Mouse (Mus musculus) CH12.LX (cell line): Measurements from ENCODE around the gene Hoxd4. TPM values are rescaled to one million over a fixed set of nuclear protein-coding genes. Genes with fewer than 3 reads are reported as not detected.

Source experiments
- DNase-seq: peaks from one replicate; pipeline ENCODE4 v3.0.0-alpha.2; 2013; ENCODE audit errors: extremely low read depth
- H3K27ac ChIP-seq: 2 replicates; pipeline ENCODE4 v1.5.1; 2012; ENCODE audit warnings: low read depth, mild to moderate bottlenecking, control low read depth, moderate library complexity; ENCODE audit not compliant: insufficient read depth
- H3K27me3 ChIP-seq: replicated peaks from 2 replicates; pipeline ENCODE3; 2012; ENCODE audit warnings: inconsistent platforms
- H3K36me3 ChIP-seq, 2 experiments: replicated peaks in 1 of 2; 2 replicates each; pipeline versions ENCODE3 to v1.6.1; 2012; ENCODE audit warnings: inconsistent platforms in 1 of 2, low read length in 1 of 2, mild to moderate bottlenecking in 1 of 2, mixed read lengths in 1 of 2, moderate library complexity in 1 of 2; ENCODE audit not compliant: control insufficient read depth in 1 of 2, insufficient read depth in 1 of 2
- H3K4me1 ChIP-seq, 2 experiments: 2 replicates each; pipeline ENCODE4 v1.6.1; 2012; ENCODE audit warnings: inconsistent platforms in 1 of 2, moderate library complexity in 1 of 2; ENCODE audit not compliant: insufficient read depth in 2 of 2, control insufficient read depth in 1 of 2
- H3K4me2 ChIP-seq: 2 replicates; pipeline ENCODE4 v1.6.1; 2012; ENCODE audit warnings: low read depth, mild to moderate bottlenecking, control low read depth; ENCODE audit not compliant: poor library complexity, insufficient read depth, severe bottlenecking
- H3K4me3 ChIP-seq, 3 experiments: fragments of 150-350 bp in 1 of 3; sonication (generic) in 1 of 3; replicated peaks in 1 of 3; 2 replicates each; pipeline versions ENCODE3 to v1.5.1; 2011 to 2012; ENCODE audit warnings: low read depth in 2 of 3, low read length in 2 of 3, mild to moderate bottlenecking in 2 of 3, moderate library complexity in 2 of 3, control low read depth in 1 of 3, improper control_type of control experiment in 1 of 3, inconsistent platforms in 1 of 3, mixed read lengths in 1 of 3; ENCODE audit not compliant: poor library complexity in 1 of 3
- H3K79me2 ChIP-seq: replicated peaks from 2 replicates; pipeline ENCODE4 v1.6.1; 2012; ENCODE audit warnings: mild to moderate bottlenecking, moderate library complexity; ENCODE audit not compliant: control insufficient read depth, poor library complexity, insufficient read depth, severe bottlenecking; ENCODE audit errors: extremely low read depth
- H3K9ac ChIP-seq: 2 replicates; pipeline ENCODE4 v1.6.1; 2012; ENCODE audit warnings: low read depth, mild to moderate bottlenecking, control low read depth, moderate library complexity; ENCODE audit not compliant: insufficient read depth
- H3K9me3 ChIP-seq: replicated peaks from 2 replicates; pipeline ENCODE3; 2012; ENCODE audit warnings: low read length, inconsistent platforms, mixed read lengths
- BHLHE40 ChIP-seq: IDR thresholded peaks from 2 replicates; pipeline ENCODE4 v1.6.1; 2011; ENCODE audit warnings: mild to moderate bottlenecking, low read depth, low read length, improper control_type of control experiment
- CHD1 ChIP-seq: IDR thresholded peaks from 2 replicates; pipeline ENCODE4 v1.6.1; 2012; ENCODE audit warnings: low read depth, low read length, improper control_type of control experiment, inconsistent platforms
- ELF1 ChIP-seq: IDR thresholded peaks from 2 replicates; pipeline ENCODE4 v1.6.1; 2014; ENCODE audit warnings: low read depth, mild to moderate bottlenecking, inconsistent platforms, low read length, improper control_type of control experiment
- ETS1 ChIP-seq: conservative IDR thresholded peaks from 2 replicates; pipeline ENCODE4 v1.6.1; 2012; ENCODE audit warnings: low read depth, mild to moderate bottlenecking, inconsistent platforms, low read length, improper control_type of control experiment, moderate library complexity
- GABPA ChIP-seq: IDR thresholded peaks from 2 replicates; pipeline ENCODE4 v1.6.1; 2012; ENCODE audit warnings: low read depth, low read length, improper control_type of control experiment, inconsistent platforms; ENCODE audit not compliant: insufficient replicate concordance
- HCFC1 ChIP-seq: IDR thresholded peaks from 2 replicates; pipeline ENCODE4 v1.6.1; 2012; ENCODE audit warnings: low read depth, mild to moderate bottlenecking, inconsistent platforms, low read length, improper control_type of control experiment
- JUND ChIP-seq: conservative IDR thresholded peaks from 2 replicates; pipeline ENCODE4 v1.6.1; 2011; ENCODE audit warnings: low read depth, low read length, improper control_type of control experiment
- KAT2A ChIP-seq: IDR thresholded peaks from 2 replicates; pipeline ENCODE4 v1.6.1; 2012; ENCODE audit warnings: low read length, improper control_type of control experiment, inconsistent platforms; ENCODE audit not compliant: insufficient replicate concordance
- MAX ChIP-seq: IDR thresholded peaks from 2 replicates; pipeline ENCODE4 v1.6.1; 2011; ENCODE audit warnings: low read length, improper control_type of control experiment
- MEF2A ChIP-seq: IDR thresholded peaks from 2 replicates; pipeline ENCODE4 v1.6.1; 2014; ENCODE audit warnings: low read depth, mild to moderate bottlenecking, inconsistent platforms, low read length, improper control_type of control experiment, borderline replicate concordance
- MYC ChIP-seq: IDR thresholded peaks from 2 replicates; pipeline ENCODE4 v1.6.1; 2011; ENCODE audit warnings: low read depth, mild to moderate bottlenecking, improper control_type of control experiment, low read length
- NELFE ChIP-seq: IDR thresholded peaks from 2 replicates; pipeline ENCODE4 v1.6.1; 2011; ENCODE audit warnings: low read depth, low read length, improper control_type of control experiment
- NRF1 ChIP-seq: IDR thresholded peaks from 2 replicates; pipeline ENCODE4 v1.6.1; 2014; ENCODE audit warnings: low read depth, mild to moderate bottlenecking, inconsistent platforms, low read length, improper control_type of control experiment, moderate library complexity
- PAX5 ChIP-seq: IDR thresholded peaks from 2 replicates; pipeline ENCODE4 v1.6.1; 2012; ENCODE audit warnings: low read length, inconsistent platforms, mixed read lengths
- POLR2A ChIP-seq: IDR thresholded peaks from 2 replicates; pipeline ENCODE4 v1.6.1; 2011; ENCODE audit warnings: low read depth, mild to moderate bottlenecking, improper control_type of control experiment, low read length
- SIN3A ChIP-seq: IDR thresholded peaks from 2 replicates; pipeline ENCODE4 v1.6.1; 2012; ENCODE audit warnings: low read length, improper control_type of control experiment, inconsistent platforms
- SMC3 ChIP-seq: IDR thresholded peaks from 2 replicates; pipeline ENCODE4 v1.6.1; 2011; ENCODE audit warnings: low read depth, low read length, improper control_type of control experiment
- TBP ChIP-seq: conservative IDR thresholded peaks from 2 replicates; pipeline ENCODE4 v1.6.1; 2011; ENCODE audit warnings: low read depth, low read length, improper control_type of control experiment
- UBTF ChIP-seq: IDR thresholded peaks from 2 replicates; pipeline ENCODE4 v1.6.1; 2012; ENCODE audit warnings: low read depth, mild to moderate bottlenecking, inconsistent platforms, low read length, improper control_type of control experiment, moderate library complexity
- USF1 ChIP-seq: IDR thresholded peaks from 2 replicates; pipeline ENCODE4 v1.6.1; 2014; ENCODE audit warnings: low read depth, mild to moderate bottlenecking, inconsistent platforms, low read length, improper control_type of control experiment
- ZKSCAN1 ChIP-seq: IDR thresholded peaks from 2 replicates; pipeline ENCODE4 v1.6.1; 2012; ENCODE audit warnings: low read depth, inconsistent platforms, low read length, improper control_type of control experiment, borderline replicate concordance
- ZMIZ1 ChIP-seq: IDR thresholded peaks from 2 replicates; pipeline ENCODE4 v1.6.1; 2012; ENCODE audit warnings: low read depth, mild to moderate bottlenecking, inconsistent platforms, low read length, improper control_type of control experiment
- dilution Hi-C: fragments of 300-500 bp; cut with MboI; formaldehyde crosslinking; loops from 2 replicates; pipeline ENCODE4 v1.14.3; 2020; ENCODE audit warnings: low sequenced_read_pairs; ENCODE audit not compliant: extremely low pct_unique_long_range_greater_than_20kb, extremely low pct_ligation_motif_present
- in situ Hi-C: fragments of 300-500 bp; cut with MboI; formaldehyde crosslinking; loops from 3 replicates; pipeline ENCODE4 v1.14.3; 2019; ENCODE audit warnings: low sequenced_read_pairs, low pct_ligation_motif_present, low pct_unique_long_range_greater_than_20kb, mixed read lengths
- polyA plus RNA-seq: library from polyadenylated mRNA; unstranded; fragments of >175 nt; gene quantifications from 2 replicates; pipeline ENCODE4 v1.2.1, GENCODE M21; 2012; ENCODE audit warnings: low read depth; ENCODE audit not compliant: insufficient read length
- total RNA-seq, 2 experiments: library from RNA; depleted of rRNA; stranded (reverse); fragments of 300-350 nt in 1 of 2; fragments of >200 nt in 1 of 2; gene quantifications; 2 replicates each; pipeline ENCODE4 v1.2.3; 2012 to 2014

The Hoxd4 gene
- total and polyA plus RNA-seq, 3 experiments, result 6.0 to 9.8 (median 6.3) TPM

- Histone ChIP-seq H3K9ac (no peak overlapping the region), H3K36me3 (peaks cover under 1 to 7% of the 10 kb centered on the region in 2 experiments), H3K79me2 (no peaks in the 10 kb centered on the region), H3K27me3 (no peaks in the 10 kb centered on the region), H3K4me3 (no peak overlapping the region), H3K4me1 (peaks cover 0 to 12% of the 10 kb centered on the region in 2 experiments; a peak in 2 of 4 replicates), H3K27ac (no peak overlapping the region), H3K4me2 (no peak overlapping the region), H3K9me3 (peaks cover under 1% of the 10 kb centered on the region)
- TF ChIP-seq UBTF (no peak), ETS1 (no peak), NELFE (no peak), POLR2A (no peak), ZKSCAN1 (no peak), HCFC1 (no peak), TBP (no peak), JUND (no peak), NRF1 (no peak), USF1 (no peak)
- in situ Hi-C loops, result no loop called here
- DNase-seq, result no peak
- dilution Hi-C loops, result no loop called here
Measured at GRCm38 (mm10) chr2:74751861-74752260, 40.1 kb downstream of the Hoxd4 start.

GRCm38 (mm10) chr2:74752431-74753174 is 40.9 kb downstream of the Hoxd4 start:
- dilution Hi-C loops (no loop called here), in situ Hi-C loops (no loop called here)
- H3K4me3 ChIP-seq, result no peak overlapping the region
- peaks cover 0 to 12% of the 10 kb centered on the region in 2 experiments; a peak in 2 of 4 replicates for H3K4me1 ChIP-seq
- H3K9me3 ChIP-seq, result no peaks in the 10 kb centered on the region
- H3K27me3 ChIP-seq, result no peaks in the 10 kb centered on the region
- H3K36me3 ChIP-seq, result peaks cover 0 to under 1% of the 10 kb centered on the region in 2 experiments
- H3K79me2 ChIP-seq, result no peaks in the 10 kb centered on the region
- no peak for TF ChIP-seq NELFE
- TF ChIP-seq KAT2A, result no peak
- no peak for TF ChIP-seq ELF1
- TF ChIP-seq CHD1, result no peak
- no peak for TF ChIP-seq SMC3
- TF ChIP-seq UBTF, result no peak
- no peak for TF ChIP-seq JUND
- no peak for TF ChIP-seq MYC
- TF ChIP-seq GABPA, result no peak
- TF ChIP-seq HCFC1, result no peak
- TF ChIP-seq TBP, result no peak
- no peak for TF ChIP-seq SIN3A
- TF ChIP-seq MEF2A, result no peak
- no peak for TF ChIP-seq BHLHE40
- no peak for TF ChIP-seq PAX5
- TF ChIP-seq MAX, result no peak
- TF ChIP-seq NRF1, result no peak
- TF ChIP-seq ZMIZ1, result no peak
- TF ChIP-seq, all 38 proteins: peak for 0
- H3K4me2 ChIP-seq, result no peak overlapping the region
- H3K27ac ChIP-seq, result no peak overlapping the region
- DNase-seq, result no peak
- no peak overlapping the region for H3K9ac ChIP-seq
